Mouse (Mus musculus): ENCODE data around the gene Cacnb2. TPM values are rescaled to one million over a fixed set of nuclear protein-coding genes. Genes with fewer than 3 reads are reported as not detected.

Gene Cacnb2
- polyA plus RNA-seq, 1 experiment from 2014 or later = 1.2 TPM

- Histone ChIP-seq H3K4me3 (ENCODE audit: low read depth, low read length) (no peak overlapping the region), H3K36me3 (ENCODE audit: control insufficient read depth, insufficient read depth, low read length) (no peaks in the 10 kb centered on the region), H3K27ac (ENCODE audit: low read depth, low read length) (no peak overlapping the region), H3K27me3 (ENCODE audit: control insufficient read depth, insufficient read depth, low read length) (no peaks in the 10 kb centered on the region), H3K9ac (ENCODE audit: low read length) (no peak overlapping the region), H3K9me3 (ENCODE audit: control insufficient read depth, low read length) (no peaks in the 10 kb centered on the region), H3K4me2 (ENCODE audit: low read depth) (no peak overlapping the region), H3K4me1 (ENCODE audit: control insufficient read depth, insufficient read depth, low read length) (no peaks in the 10 kb centered on the region)
- 84% methylated on average over 4 of the region's 4 CpGs for WGBS
- DNase-seq (ENCODE audit: low spot score) (no peak), ATAC-seq (ENCODE audit: insufficient read depth, low FRiP score, low TSS enrichment) (no peak)
Measured at GRCm38 (mm10) chr2:14639266-14639665, 36.4 kb downstream of the Cacnb2 start.

- no peaks in the 10 kb centered on the region for H3K9me3 ChIP-seq (ENCODE audit: control insufficient read depth, low read length)
- 87% methylated on average over 6 of the region's 6 CpGs for WGBS
Measured at GRCm38 (mm10) chr2:14639877-14640276, 37.0 kb downstream of the Cacnb2 start.

GRCm38 (mm10) chr2:14641040-14641439 lies 38.2 kb downstream of the Cacnb2 start:
- DNase-seq (ENCODE audit: low spot score) (no peak), ATAC-seq (ENCODE audit: insufficient read depth, low FRiP score, low TSS enrichment) (no peak)
- WGBS = 83% methylated on average over 2 of the region's 2 CpGs
- Histone ChIP-seq H3K9me3 (ENCODE audit: control insufficient read depth, low read length) (no peaks in the 10 kb centered on the region), H3K4me3 (ENCODE audit: low read depth, low read length) (no peak overlapping the region), H3K27me3 (ENCODE audit: control insufficient read depth, insufficient read depth, low read length) (no peaks in the 10 kb centered on the region), H3K4me1 (ENCODE audit: control insufficient read depth, insufficient read depth, low read length) (no peaks in the 10 kb centered on the region), H3K9ac (ENCODE audit: low read length) (no peak overlapping the region), H3K36me3 (ENCODE audit: control insufficient read depth, insufficient read depth, low read length) (no peaks in the 10 kb centered on the region), H3K27ac (ENCODE audit: low read depth, low read length) (no peak overlapping the region), H3K4me2 (ENCODE audit: low read depth) (no peak overlapping the region)

More at GRCm38 (mm10) chr2:14639877-14640276, 37.0 kb downstream of the Cacnb2 start:
- no peak overlapping the region for H3K4me2 ChIP-seq (ENCODE audit: low read depth)
- H3K4me1 ChIP-seq (ENCODE audit: control insufficient read depth, insufficient read depth, low read length) = no peaks in the 10 kb centered on the region
- no peak overlapping the region for H3K27ac ChIP-seq (ENCODE audit: low read depth, low read length)
- ATAC-seq (ENCODE audit: insufficient read depth, low FRiP score, low TSS enrichment) (no peak), DNase-seq (ENCODE audit: low spot score) (no peak)
- no peaks in the 10 kb centered on the region for H3K36me3 ChIP-seq (ENCODE audit: control insufficient read depth, insufficient read depth, low read length)
- H3K27me3 ChIP-seq (ENCODE audit: control insufficient read depth, insufficient read depth, low read length) = no peaks in the 10 kb centered on the region
- H3K4me3 ChIP-seq (ENCODE audit: low read depth, low read length) = no peak overlapping the region
- no peak overlapping the region for H3K9ac ChIP-seq (ENCODE audit: low read length)

GRCm38 (mm10) chr2:14651268-14651667 lies 48.4 kb downstream of the Cacnb2 start:
- no peaks in the 10 kb centered on the region for H3K9me3 ChIP-seq (ENCODE audit: control insufficient read depth, low read length)
- H3K27ac ChIP-seq (ENCODE audit: low read depth, low read length) = no peak overlapping the region
- no peak overlapping the region for H3K4me2 ChIP-seq (ENCODE audit: low read depth)
- no peak overlapping the region for H3K4me3 ChIP-seq (ENCODE audit: low read depth, low read length)
- no peaks in the 10 kb centered on the region for H3K27me3 ChIP-seq (ENCODE audit: control insufficient read depth, insufficient read depth, low read length)
- H3K36me3 ChIP-seq (ENCODE audit: control insufficient read depth, insufficient read depth, low read length) = no peaks in the 10 kb centered on the region
- H3K4me1 ChIP-seq (ENCODE audit: control insufficient read depth, insufficient read depth, low read length) = no peaks in the 10 kb centered on the region
- no peak for ATAC-seq (ENCODE audit: insufficient read depth, low FRiP score, low TSS enrichment)
- H3K9ac ChIP-seq (ENCODE audit: low read length) = no peak overlapping the region
- DNase-seq (ENCODE audit: low spot score) = no peak
- WGBS = 79% methylated on average over 2 of the region's 2 CpGs

GRCm38 (mm10) chr2:14656673-14657072 lies 53.8 kb downstream of the Cacnb2 start:
- no peak for DNase-seq (ENCODE audit: low spot score)
- Histone ChIP-seq H3K9ac (ENCODE audit: low read length) (no peak overlapping the region), H3K9me3 (ENCODE audit: control insufficient read depth, low read length) (no peaks in the 10 kb centered on the region), H3K4me3 (ENCODE audit: low read depth, low read length) (no peak overlapping the region), H3K4me1 (ENCODE audit: control insufficient read depth, insufficient read depth, low read length) (no peaks in the 10 kb centered on the region), H3K36me3 (ENCODE audit: control insufficient read depth, insufficient read depth, low read length) (no peaks in the 10 kb centered on the region), H3K27me3 (ENCODE audit: control insufficient read depth, insufficient read depth, low read length) (no peaks in the 10 kb centered on the region), H3K27ac (ENCODE audit: low read depth, low read length) (no peak overlapping the region), H3K4me2 (ENCODE audit: low read depth) (no peak overlapping the region)
- WGBS = 59% methylated on average over 4 of the region's 4 CpGs
- no peak for ATAC-seq (ENCODE audit: insufficient read depth, low FRiP score, low TSS enrichment)

GRCm38 (mm10) chr2:14657205-14657844 lies 54.4 kb downstream of the Cacnb2 start:
- no peak overlapping the region for H3K4me2 ChIP-seq (ENCODE audit: low read depth)
- DNase-seq (ENCODE audit: low spot score) (no peak), ATAC-seq (ENCODE audit: insufficient read depth, low FRiP score, low TSS enrichment) (no peak; the same call in 1 of the 2 replicates)
- no peak overlapping the region for H3K4me3 ChIP-seq (ENCODE audit: low read depth, low read length)
- no peak overlapping the region for H3K27ac ChIP-seq (ENCODE audit: low read depth, low read length)
- no peaks in the 10 kb centered on the region for H3K4me1 ChIP-seq (ENCODE audit: control insufficient read depth, insufficient read depth, low read length)
- WGBS = 78% methylated on average over 3 of the region's 3 CpGs
- no peaks in the 10 kb centered on the region for H3K9me3 ChIP-seq (ENCODE audit: control insufficient read depth, low read length)
- no peaks in the 10 kb centered on the region for H3K36me3 ChIP-seq (ENCODE audit: control insufficient read depth, insufficient read depth, low read length)
- no peak overlapping the region for H3K9ac ChIP-seq (ENCODE audit: low read length)
- H3K27me3 ChIP-seq (ENCODE audit: control insufficient read depth, insufficient read depth, low read length) = no peaks in the 10 kb centered on the region

- Histone ChIP-seq H3K9ac (ENCODE audit: low read length) (no peak overlapping the region), H3K4me1 (ENCODE audit: control insufficient read depth, insufficient read depth, low read length) (no peaks in the 10 kb centered on the region), H3K4me3 (ENCODE audit: low read depth, low read length) (no peak overlapping the region), H3K27ac (ENCODE audit: low read depth, low read length) (no peak overlapping the region), H3K9me3 (ENCODE audit: control insufficient read depth, low read length) (no peaks in the 10 kb centered on the region), H3K36me3 (ENCODE audit: control insufficient read depth, insufficient read depth, low read length) (no peaks in the 10 kb centered on the region), H3K27me3 (ENCODE audit: control insufficient read depth, insufficient read depth, low read length) (no peaks in the 10 kb centered on the region), H3K4me2 (ENCODE audit: low read depth) (no peak overlapping the region)
- DNase-seq (ENCODE audit: low spot score) (no peak), ATAC-seq (ENCODE audit: insufficient read depth, low FRiP score, low TSS enrichment) (no peak)
- WGBS = 24% methylated on average over 1 of the region's 1 CpGs
Measured at GRCm38 (mm10) chr2:14665213-14665612, 62.3 kb downstream of the Cacnb2 start.

- Histone ChIP-seq H3K9ac (ENCODE audit: low read length) (no peak overlapping the region), H3K27ac (ENCODE audit: low read depth, low read length) (no peak overlapping the region), H3K27me3 (ENCODE audit: control insufficient read depth, insufficient read depth, low read length) (no peaks in the 10 kb centered on the region), H3K4me3 (ENCODE audit: low read depth, low read length) (no peak overlapping the region), H3K4me2 (ENCODE audit: low read depth) (no peak overlapping the region), H3K36me3 (ENCODE audit: control insufficient read depth, insufficient read depth, low read length) (no peaks in the 10 kb centered on the region), H3K4me1 (ENCODE audit: control insufficient read depth, insufficient read depth, low read length) (no peaks in the 10 kb centered on the region), H3K9me3 (ENCODE audit: control insufficient read depth, low read length) (no peaks in the 10 kb centered on the region)
- no peak for DNase-seq (ENCODE audit: low spot score)
- no peak for ATAC-seq (ENCODE audit: insufficient read depth, low FRiP score, low TSS enrichment)
- 94% methylated on average over 8 of the region's 8 CpGs for WGBS
Measured at GRCm38 (mm10) chr2:14672117-14672516, 69.2 kb downstream of the Cacnb2 start.

GRCm38 (mm10) chr2:14676885-14677516 lies 74.1 kb downstream of the Cacnb2 start:
- DNase-seq (ENCODE audit: low spot score) = peak; percentile 65
- Histone ChIP-seq H3K4me3 (ENCODE audit: low read depth, low read length) (no peak overlapping the region), H3K36me3 (ENCODE audit: control insufficient read depth, insufficient read depth, low read length) (no peaks in the 10 kb centered on the region), H3K27me3 (ENCODE audit: control insufficient read depth, insufficient read depth, low read length) (no peaks in the 10 kb centered on the region), H3K4me1 (ENCODE audit: control insufficient read depth, insufficient read depth, low read length) (no peaks in the 10 kb centered on the region), H3K4me2 (ENCODE audit: low read depth) (no peak overlapping the region), H3K9ac (ENCODE audit: low read length) (no peak overlapping the region), H3K27ac (ENCODE audit: low read depth, low read length) (no peak overlapping the region), H3K9me3 (ENCODE audit: control insufficient read depth, low read length) (no peaks in the 10 kb centered on the region)
- ATAC-seq (ENCODE audit: insufficient read depth, low FRiP score, low TSS enrichment) = peak; percentile 63; the same call in 1 of the 2 replicates
- WGBS = 26% methylated on average over 6 of the region's 6 CpGs
